Comparison of ENCODE assay signal across 14 mouse cellular contexts in genomic region chr9:114533848-114534247, GRCm38 (mm10). TPM values are rescaled to one million over a fixed set of nuclear protein-coding genes. Genes with fewer than 3 reads are reported as not detected.
DNase-seq lines count a peak whose midpoint lies in the region; ATAC-seq lines count a peak whose summit lies in the region.
"Had no signal": no experiment of that assay in that cellular context is flagged by ENCODE, and none has a peak within 500 bp of the region (broad histone marks: within the 10 kb centered on the region; RNA-seq: fewer than 3 reads in every experiment).

No protein-coding gene starts in this region.

- H3K36me3 ChIP-seq in heart, embryonic 11.5 days (ENCODE audit: control insufficient read depth, insufficient read depth, low read length) = no peaks in the 10 kb centered on the region
- H3K36me3 ChIP-seq in lung, embryonic 16.5 days (ENCODE audit: control insufficient read depth, insufficient read depth, low read length) = no peaks in the 10 kb centered on the region
- H3K36me3 ChIP-seq in intestine, embryonic 14.5 days (ENCODE audit: control insufficient read depth, insufficient read depth, low read length) = no peaks in the 10 kb centered on the region
- H3K36me3 ChIP-seq in stomach, embryonic 16.5 days (ENCODE audit: control insufficient read depth, insufficient read depth, low read length) = no peaks in the 10 kb centered on the region
- no peaks in the 10 kb centered on the region for H3K36me3 ChIP-seq in neural tube, embryonic 15.5 days

- H3K9me3 ChIP-seq in heart, embryonic 11.5 days (replicated peaks; ENCODE audit: control insufficient read depth, low read length) = no peaks in the 10 kb centered on the region
- no peaks in the 10 kb centered on the region for H3K9me3 ChIP-seq in lung, embryonic 16.5 days (ENCODE audit: control insufficient read depth, low read length)
- H3K9me3 ChIP-seq in intestine, embryonic 14.5 days (ENCODE audit: control insufficient read depth, low read length) = no peaks in the 10 kb centered on the region
- no peaks in the 10 kb centered on the region for H3K9me3 ChIP-seq in stomach, embryonic 16.5 days (replicated peaks; ENCODE audit: control insufficient read depth, low read length)
- H3K9me3 ChIP-seq in neural tube, embryonic 15.5 days (replicated peaks) = no peaks in the 10 kb centered on the region

- no peak overlapping the region for H3K27ac ChIP-seq in heart, embryonic 11.5 days (ENCODE audit: low read depth, low read length)
- no peak overlapping the region for H3K27ac ChIP-seq in lung, embryonic 16.5 days (ENCODE audit: low read length)
- no peak overlapping the region for H3K27ac ChIP-seq in intestine, embryonic 14.5 days (ENCODE audit: low read depth)
- H3K27ac ChIP-seq in stomach, embryonic 16.5 days (ENCODE audit: low read length) = no peak overlapping the region
- H3K27ac ChIP-seq in neural tube, embryonic 15.5 days (replicated peaks) = no peak overlapping the region
- H3K27ac ChIP-seq: heart, adult 2 months; hindbrain, embryonic 14.5 days had no signal

- no peak overlapping the region for H3K9ac ChIP-seq in heart, embryonic 11.5 days (ENCODE audit: low read depth, low read length)
- no peak overlapping the region for H3K9ac ChIP-seq in lung, embryonic 16.5 days (ENCODE audit: low read length)
- H3K9ac ChIP-seq in intestine, embryonic 14.5 days (ENCODE audit: low read length) = no peak overlapping the region
- no peak overlapping the region for H3K9ac ChIP-seq in stomach, embryonic 16.5 days (ENCODE audit: low read length)
- no peak overlapping the region for H3K9ac ChIP-seq in neural tube, embryonic 15.5 days (replicated peaks)
- H3K9ac ChIP-seq: hindbrain, embryonic 14.5 days had no signal

- no peaks in the 10 kb centered on the region for H3K27me3 ChIP-seq in heart, embryonic 11.5 days (ENCODE audit: control insufficient read depth, insufficient read depth, low read length)
- no peaks in the 10 kb centered on the region for H3K27me3 ChIP-seq in lung, embryonic 16.5 days (ENCODE audit: control insufficient read depth, insufficient read depth, low read depth, low read length)
- H3K27me3 ChIP-seq in intestine, embryonic 14.5 days (replicated peaks; ENCODE audit: control insufficient read depth, insufficient read depth, low read length) = no peaks in the 10 kb centered on the region
- H3K27me3 ChIP-seq in stomach, embryonic 16.5 days (ENCODE audit: control insufficient read depth, insufficient read depth, low read length) = no peaks in the 10 kb centered on the region
- no peaks in the 10 kb centered on the region for H3K27me3 ChIP-seq in neural tube, embryonic 15.5 days (replicated peaks)

- ATAC-seq in heart, embryonic 11.5 days (replicated peaks; ENCODE audit: insufficient number of reproducible peaks, low FRiP score, low TSS enrichment) = peak; percentile 29; the same call in 1 of the 2 replicates
- peak; percentile 64 for ATAC-seq in lung, embryonic 16.5 days (ENCODE audit: low read depth)
- peak; percentile 40; the same call in 1 of the 2 replicates for ATAC-seq in intestine, embryonic 14.5 days (replicated peaks; ENCODE audit: low FRiP score, low TSS enrichment, low read depth)
- ATAC-seq in stomach, embryonic 16.5 days (ENCODE audit: insufficient read depth, low FRiP score) = peak; percentile 43; the same call in 1 of the 2 replicates
- no peak for ATAC-seq in neural tube, embryonic 15.5 days (ENCODE audit: low FRiP score)

- DNase-seq in heart, postnatal 36 days = no peak
- DNase-seq in lung, postnatal 36 days = no peak
- DNase-seq in intestine, embryonic 14.5 days (ENCODE audit: low spot score) = no peak
- no peak for DNase-seq in cerebellum, adult 11 months
- DNase-seq: adrenal gland, adult 2 months; heart, adult 2 months; kidney, postnatal 14 days; thymus, adult 2 months had no signal

- no peak overlapping the region for H3K4me3 ChIP-seq in heart, embryonic 11.5 days (ENCODE audit: low read depth, low read length)
- H3K4me3 ChIP-seq in lung, embryonic 16.5 days (ENCODE audit: low read length) = no peak overlapping the region
- no peak overlapping the region for H3K4me3 ChIP-seq in intestine, embryonic 14.5 days (ENCODE audit: low read depth, low read length)
- no peak overlapping the region for H3K4me3 ChIP-seq in stomach, embryonic 16.5 days (replicated peaks; ENCODE audit: low read length)
- H3K4me3 ChIP-seq in neural tube, embryonic 15.5 days (replicated peaks) = no peak overlapping the region
- H3K4me3 ChIP-seq: heart, adult 2 months had no signal

- WGBS in heart, embryonic 11.5 days (ENCODE audit: insufficient replicate concordance) = 61% methylated on average over 4 of the region's 4 CpGs
- whole genome bisulfite sequencing in lung, embryonic 16.5 days = 56% methylated on average over 4 of the region's 4 CpGs
- 71% methylated on average over 4 of the region's 4 CpGs for whole genome bisulfite sequencing in intestine, embryonic 14.5 days
- 64% methylated on average over 4 of the region's 4 CpGs for whole genome bisulfite sequencing in stomach, embryonic 16.5 days
- WGBS in neural tube, embryonic 15.5 days = 81% methylated on average over 4 of the region's 4 CpGs

- H3K4me2 ChIP-seq in heart, embryonic 11.5 days = no peak overlapping the region
- H3K4me2 ChIP-seq in lung, embryonic 16.5 days (ENCODE audit: low read depth, low read length) = no peak overlapping the region
- no peak overlapping the region for H3K4me2 ChIP-seq in intestine, embryonic 14.5 days (ENCODE audit: low read length)
- H3K4me2 ChIP-seq in stomach, embryonic 16.5 days (ENCODE audit: low read depth, low read length) = no peak overlapping the region
- H3K4me2 ChIP-seq in neural tube, embryonic 15.5 days = no peak overlapping the region
- H3K4me2 ChIP-seq: hindbrain, embryonic 14.5 days had no signal

- peaks cover 28% of the 10 kb centered on the region for H3K4me1 ChIP-seq in heart, embryonic 11.5 days (ENCODE audit: control insufficient read depth, insufficient read depth, low read length)
- H3K4me1 ChIP-seq in lung, embryonic 16.5 days (replicated peaks; ENCODE audit: control insufficient read depth, insufficient read depth, low read length) = peaks cover 12% of the 10 kb centered on the region
- no peaks in the 10 kb centered on the region for H3K4me1 ChIP-seq in intestine, embryonic 14.5 days (replicated peaks; ENCODE audit: control insufficient read depth, insufficient read depth, low read length)
- H3K4me1 ChIP-seq in stomach, embryonic 16.5 days (ENCODE audit: control insufficient read depth, insufficient read depth, low read length) = 0 out of 2 replicates have a peak, but pooled peaks cover 3% of the 10 kb centered on the region
- peaks cover 6% of the 10 kb centered on the region; the same call in 1 of the 2 replicates for H3K4me1 ChIP-seq in neural tube, embryonic 15.5 days

- intact Hi-C loops in heart, postnatal 36 days (cut with DNase I) = no loop called here

RNA-seq across cellular contexts. Expression of gene C130032M10Rik, which starts 18.4 kb away (rescaled TPM):
- 0.54 and 0.90 TPM in 2 replicates for polyA plus RNA-seq in heart, embryonic 11.5 days (2014; fragmentation: Nextera tagmentation; extraction: Ambion mirVana)
- total RNA-seq in heart, postnatal 36 days (2021) = not detected
- 0.21 and 0.72 TPM in 2 replicates for polyA plus RNA-seq in lung, embryonic 16.5 days (2015; fragmentation: Nextera tagmentation; extraction: Ambion mirVana)
- 0.46 TPM in 1 of 2 replicates, not detected in the other for polyA plus RNA-seq in intestine, embryonic 14.5 days (2014; fragmentation: Nextera tagmentation; extraction: Ambion mirVana)
- 0.19 TPM in 1 of 2 replicates, not detected in the other for polyA plus RNA-seq in stomach, embryonic 16.5 days (2015; fragmentation: Nextera tagmentation; extraction: Ambion mirVana)
- not detected in 2 replicates for polyA plus RNA-seq in neural tube, embryonic 15.5 days (2015; fragmentation: Nextera tagmentation; extraction: Ambion mirVana)
- total RNA-seq: heart, adult 2 months; left cerebral cortex, adult 8-10 months had no signal
- polyA plus RNA-seq: adrenal gland, adult 2 months; heart, adult 2 months; hindbrain, embryonic 14.5 days; thymus, adult 2 months had no signal

RNA-seq across cellular contexts. Expression of gene Ccr4, which starts 29.1 kb away (rescaled TPM):
- not detected in 2 replicates for polyA plus RNA-seq in heart, embryonic 11.5 days (2014; fragmentation: Nextera tagmentation; extraction: Ambion mirVana)
- total RNA-seq in heart, postnatal 36 days (2021) = not detected
- 0.11 and 0.25 TPM in 2 replicates for polyA plus RNA-seq in lung, embryonic 16.5 days (2015; fragmentation: Nextera tagmentation; extraction: Ambion mirVana)
- 0.08 TPM in 2 replicates for polyA plus RNA-seq in intestine, embryonic 14.5 days (2014; fragmentation: Nextera tagmentation; extraction: Ambion mirVana)
- 0.04 TPM in 1 of 2 replicates, not detected in the other for polyA plus RNA-seq in stomach, embryonic 16.5 days (2015; fragmentation: Nextera tagmentation; extraction: Ambion mirVana)
- 0.84 TPM in 1 of 2 replicates, not detected in the other for polyA plus RNA-seq in neural tube, embryonic 15.5 days (2015; fragmentation: Nextera tagmentation; extraction: Ambion mirVana)
- total RNA-seq: adrenal gland, adult 2 months; heart, adult 2 months; left cerebral cortex, adult 8-10 months had no signal
- polyA plus RNA-seq: adrenal gland, adult 2 months; heart, adult 2 months; hindbrain, embryonic 14.5 days had no signal

RNA-seq across cellular contexts. Expression of gene Trim71, which starts 30.3 kb away (rescaled TPM):
- 1.00 and 1.1 TPM in 2 replicates for polyA plus RNA-seq in heart, embryonic 11.5 days (2014; fragmentation: Nextera tagmentation; extraction: Ambion mirVana)
- total RNA-seq in heart, postnatal 36 days (2021) = not detected
- polyA plus RNA-seq in lung, embryonic 16.5 days (2015; fragmentation: Nextera tagmentation; extraction: Ambion mirVana) = 0.79 and 0.87 TPM in 2 replicates
- polyA plus RNA-seq in intestine, embryonic 14.5 days (2014; fragmentation: Nextera tagmentation; extraction: Ambion mirVana) = 2.7 and 2.9 TPM in 2 replicates
- 0.96 and 0.98 TPM in 2 replicates for polyA plus RNA-seq in stomach, embryonic 16.5 days (2015; fragmentation: Nextera tagmentation; extraction: Ambion mirVana)
- 0.35 and 0.54 TPM in 2 replicates for polyA plus RNA-seq in neural tube, embryonic 15.5 days (2015; fragmentation: Nextera tagmentation; extraction: Ambion mirVana)
- total RNA-seq: adrenal gland, adult 2 months; heart, adult 2 months had no signal
- polyA plus RNA-seq: adrenal gland, adult 2 months; heart, adult 2 months; thymus, adult 2 months had no signal
